Mouse (Mus musculus) small intestine, adult 2 months (tissue): ENCODE data around the gene Gm10234. TPM values are rescaled to one million over a fixed set of nuclear protein-coding genes. Genes with fewer than 3 reads are reported as not detected.

Experiments used
- H3K27ac ChIP-seq: fragments of 200-500 bp; 2 replicates; pipeline ENCODE4 v1.5.1; 2012; ENCODE audit warnings: low read depth, low read length, control low read depth, inconsistent platforms; ENCODE audit not compliant: insufficient read depth
- H3K27me3 ChIP-seq: fragments of 200-500 bp; 2 replicates; pipeline ENCODE4 v1.6.1; 2012; ENCODE audit warnings: mild to moderate bottlenecking, moderate library complexity, low read length, inconsistent platforms; ENCODE audit not compliant: control insufficient read depth, insufficient read depth
- H3K36me3 ChIP-seq: fragments of 200-500 bp; 2 replicates; pipeline ENCODE4 v1.6.1; 2012; ENCODE audit warnings: mild to moderate bottlenecking, low read length, control low read depth, inconsistent platforms; ENCODE audit not compliant: control insufficient read depth, insufficient read depth
- H3K4me1 ChIP-seq: fragments of 200-500 bp; 2 replicates; pipeline ENCODE4 v1.6.1; 2012; ENCODE audit warnings: low read length, inconsistent platforms, mixed read lengths; ENCODE audit not compliant: control insufficient read depth, insufficient read depth, insufficient read length
- H3K4me3 ChIP-seq: fragments of 200-500 bp; 2 replicates; pipeline ENCODE4 v1.5.1; 2012; ENCODE audit warnings: low read depth, mild to moderate bottlenecking, control low read depth, inconsistent platforms, low read length, moderate library complexity
- CTCF ChIP-seq: fragments of 200-500 bp; IDR thresholded peaks from 2 replicates; pipeline ENCODE4 v1.5.1; 2012; ENCODE audit warnings: low read depth, mild to moderate bottlenecking, control low read depth, inconsistent platforms, low read length, moderate library complexity, mixed read lengths; ENCODE audit not compliant: insufficient replicate concordance, insufficient read length; ENCODE audit errors: extremely low read depth
- POLR2A ChIP-seq: fragments of 200-500 bp; IDR thresholded peaks from 2 replicates; pipeline ENCODE4 v1.6.1; 2012; ENCODE audit warnings: low read depth, mild to moderate bottlenecking, control low read depth, inconsistent platforms, low read length, moderate library complexity
- WGBS: fragments of 180-500 bp; shearing (Covaris S2); methylation state at CpG from one replicate; pipeline ENCODE4 v1.1.7; 2018; 5-methylcytosine and 5-hydroxymethylcytosine counted together
- polyA plus RNA-seq: library from polyadenylated mRNA; depleted of rRNA; stranded (reverse); fragments of >200 nt; gene quantifications from 2 replicates; pipeline ENCODE4 v1.2.3, GENCODE M21; 2012; rRNA removed

Gene Gm10234
- polyA plus RNA-seq, 1 experiment: not detected

DNA sequence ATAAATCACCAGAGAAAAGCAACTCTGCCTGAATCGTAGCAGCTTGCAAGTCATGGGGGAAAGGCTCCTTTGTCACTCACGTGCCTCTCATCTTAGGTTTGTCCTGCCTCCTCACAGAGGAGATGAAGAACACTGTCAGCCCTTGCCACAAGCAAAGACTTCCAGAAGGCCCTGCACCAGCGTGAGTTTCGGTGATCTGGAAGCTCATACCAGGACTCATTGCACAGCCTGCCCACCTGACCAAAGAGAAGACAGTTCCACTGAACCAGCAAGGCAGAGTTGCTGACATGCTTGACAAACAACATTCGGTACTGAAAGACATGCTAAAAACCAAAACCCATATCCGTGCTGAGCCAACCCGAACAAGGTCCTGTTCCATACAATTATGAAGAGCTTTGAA, 31.1 kb downstream of the Gm10234 start:
- TF ChIP-seq CTCF (no peak), POLR2A (no peak)

DNA sequence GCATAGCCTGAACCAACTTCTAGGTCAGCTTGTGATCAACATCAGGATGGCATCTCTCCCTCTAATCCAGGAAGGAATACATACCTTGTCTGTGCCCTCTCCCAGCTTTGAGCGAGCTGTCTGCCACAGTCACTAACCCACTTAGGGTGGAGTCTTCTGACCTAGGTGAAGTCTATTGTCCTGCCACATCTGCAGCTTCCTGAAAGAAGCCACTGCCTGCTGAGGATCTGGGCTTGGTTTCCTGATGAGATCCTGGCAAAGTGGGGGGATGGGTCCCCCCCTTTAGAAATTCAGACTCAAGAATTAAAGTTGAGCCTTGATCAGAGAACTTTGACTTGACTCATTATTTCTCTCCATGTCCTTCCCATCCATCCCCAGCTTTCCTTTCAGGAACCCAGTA, 32.0 kb downstream of the Gm10234 start:
- Histone ChIP-seq H3K27me3 (no peaks in the 10 kb centered on the region), H3K4me1 (no peaks in the 10 kb centered on the region), H3K4me3 (no peak overlapping the region), H3K36me3 (no peaks in the 10 kb centered on the region), H3K27ac (no peak overlapping the region)
- no peak for TF ChIP-seq POLR2A
- TF ChIP-seq CTCF: no peak
- WGBS: 76% methylated on average over 1 of the region's 1 CpGs

More for the DNA sequence above, 31.1 kb downstream of the Gm10234 start:
- WGBS: 88% methylated on average over 7 of the region's 7 CpGs
- H3K4me1 ChIP-seq: no peaks in the 10 kb centered on the region
- H3K36me3 ChIP-seq: no peaks in the 10 kb centered on the region
- no peak overlapping the region for H3K4me3 ChIP-seq
- H3K27me3 ChIP-seq: no peaks in the 10 kb centered on the region
- H3K27ac ChIP-seq: no peak overlapping the region

DNA sequence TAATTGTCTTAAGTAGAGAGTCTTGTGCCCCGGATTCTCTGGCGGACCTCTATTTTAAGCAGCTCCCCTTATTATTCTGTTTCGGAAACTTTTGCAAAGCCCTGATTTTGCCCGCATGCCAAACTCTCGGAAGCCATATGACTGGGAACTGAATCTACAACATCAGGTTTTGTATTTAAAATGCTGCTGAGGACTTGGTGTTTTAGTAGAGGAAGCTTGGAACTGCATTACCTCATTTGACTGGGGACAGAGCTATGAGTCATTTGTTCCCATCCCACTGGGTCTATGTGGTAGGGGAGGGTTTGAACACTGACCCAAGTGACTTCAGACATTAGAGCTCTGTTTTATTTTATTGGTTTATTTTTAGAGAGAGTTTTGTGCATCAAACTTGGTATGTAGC, 38.2 kb downstream of the Gm10234 start:
- TF ChIP-seq CTCF (no peak), POLR2A (no peak)
- no peak overlapping the region for H3K4me3 ChIP-seq
- no peaks in the 10 kb centered on the region for H3K4me1 ChIP-seq
- no peaks in the 10 kb centered on the region for H3K36me3 ChIP-seq
- H3K27me3 ChIP-seq: no peaks in the 10 kb centered on the region
- 88% methylated on average over 5 of the region's 5 CpGs for WGBS
- H3K27ac ChIP-seq: no peak overlapping the region

DNA sequence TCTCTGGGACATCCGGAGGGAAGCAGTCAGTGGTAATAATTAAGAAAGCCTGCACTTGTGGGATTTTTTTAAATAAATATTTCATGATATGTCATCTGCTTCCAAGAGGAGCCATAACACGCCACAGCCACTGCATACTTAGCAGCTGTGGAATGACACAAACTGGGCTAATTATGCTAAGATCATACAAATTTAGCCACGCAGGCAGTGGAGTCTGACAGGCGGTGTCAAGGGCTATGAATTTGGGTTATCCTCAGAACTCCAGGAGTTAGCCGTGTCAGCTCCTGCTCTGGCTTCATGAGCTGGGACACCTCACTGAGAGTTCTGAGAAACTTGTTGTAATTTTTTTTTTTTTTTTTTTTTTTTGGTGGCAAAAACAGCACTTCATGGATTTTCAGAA, 40.8 kb downstream of the Gm10234 start:
- H3K27me3 ChIP-seq: no peaks in the 10 kb centered on the region
- H3K4me3 ChIP-seq: no peak overlapping the region
- TF ChIP-seq POLR2A: no peak
- TF ChIP-seq CTCF: no peak

DNA sequence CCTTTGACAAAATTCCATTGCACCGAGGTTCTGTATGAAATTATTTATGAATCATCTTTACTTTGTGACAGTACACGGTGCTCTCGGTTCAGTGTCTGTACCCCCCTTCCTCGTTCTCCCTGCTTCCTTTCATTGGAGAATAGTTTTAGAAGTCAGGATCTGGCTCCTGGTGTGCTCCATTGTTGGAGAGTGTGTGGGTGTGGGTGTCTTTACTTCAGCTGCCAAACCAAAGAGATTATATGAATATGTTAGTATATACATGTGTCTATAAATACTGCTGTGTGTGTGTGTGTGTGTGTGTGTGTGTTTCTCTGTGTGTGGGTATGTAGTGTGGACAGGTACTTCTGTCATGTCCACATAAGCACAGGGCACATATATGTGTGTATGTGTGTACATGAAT, 49.9 kb downstream of the Gm10234 start:
- H3K27ac ChIP-seq: no peak overlapping the region
- H3K4me3 ChIP-seq: no peak overlapping the region
- no peaks in the 10 kb centered on the region for H3K4me1 ChIP-seq
- no peaks in the 10 kb centered on the region for H3K36me3 ChIP-seq
- TF ChIP-seq POLR2A (no peak), CTCF (no peak)
- no peaks in the 10 kb centered on the region for H3K27me3 ChIP-seq
- WGBS: 80% methylated on average over 4 of the region's 4 CpGs

More for the DNA sequence above, 40.8 kb downstream of the Gm10234 start:
- Histone ChIP-seq H3K36me3 (no peaks in the 10 kb centered on the region), H3K27ac (no peak overlapping the region), H3K4me1 (no peaks in the 10 kb centered on the region)
- WGBS: 66% methylated on average over 5 of the region's 5 CpGs

Other genes starting within 250 kb of the Gm10234 start
- gene Kbtbd8, start 204.9 kb upstream of the Gm10234 start, polyA plus RNA-seq: 0.04 and 0.08 TPM in 2 replicates